Mouse (Mus musculus): ENCODE results near the gene Pter. TPM values are rescaled to one million over a fixed set of nuclear protein-coding genes. Genes with fewer than 3 reads are reported as not detected.

The Pter gene
- 13.0 and 15.3 TPM in 2 replicates for polyA plus RNA-seq (2015; fragmentation: Nextera tagmentation; extraction: Ambion mirVana)

DNA sequence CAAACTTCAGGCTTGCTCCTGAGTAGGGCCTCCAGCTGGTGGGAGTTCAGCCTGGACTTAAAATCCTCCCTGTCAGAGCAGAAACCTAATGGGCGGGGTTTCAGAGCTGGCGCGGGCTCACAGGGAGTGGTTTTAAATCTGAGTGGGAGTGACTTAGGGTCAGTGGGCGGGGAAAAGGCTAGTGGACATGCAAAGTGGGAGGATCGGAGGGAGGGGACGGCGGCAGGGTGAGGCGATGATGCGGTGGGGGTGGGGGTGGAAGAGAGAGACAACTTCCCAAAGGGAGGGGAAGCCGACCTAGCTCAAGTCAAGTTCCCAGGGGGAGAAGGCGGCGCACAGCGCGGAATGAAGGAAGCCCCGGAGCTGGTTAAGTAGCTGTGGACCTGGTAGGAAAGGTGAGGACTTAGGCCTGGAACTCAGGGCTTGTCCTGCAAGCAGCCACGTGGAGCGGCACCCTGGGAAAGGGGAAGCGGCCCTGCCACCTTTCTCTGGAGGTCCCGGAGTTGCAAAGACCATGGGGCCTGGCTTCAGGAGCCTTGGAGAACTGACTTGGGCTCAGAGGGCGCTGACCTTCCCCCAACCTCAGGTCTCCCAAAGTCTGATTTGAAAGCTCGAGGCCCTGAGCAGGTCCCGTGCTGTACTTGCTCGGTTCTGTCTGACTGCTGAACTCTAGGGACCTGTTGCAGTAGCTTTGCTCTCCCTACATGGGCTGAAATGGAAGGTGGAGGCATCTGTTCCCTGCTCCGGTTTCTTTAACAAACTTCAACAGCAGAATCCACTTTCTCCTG is at the start of gene Pter:
Gene Pter, plus strand, starts transcription at position 238 of the 788 bp plus-strand sequence.
- Histone ChIP-seq H3K4me2 (replicated peaks) (peak within 1 kb of the TSS; percentile 87), H3K9ac (peak within 1 kb of the TSS; percentile 74), H3K27ac (peak within 1 kb of the TSS; percentile 44), H3K27me3 (no peaks in the 10 kb centered on the region), H3K9me3 (no peaks in the 10 kb centered on the region), H3K4me1 (0 out of 2 replicates have a peak, but pooled peaks cover 7% of the 10 kb centered on the region), H3K4me3 (peak within 1 kb of the TSS; percentile 56), H3K36me3 (no peaks in the 10 kb centered on the region)
- peak; percentile 96 for ATAC-seq (ENCODE audit: low FRiP score, low read depth)
- WGBS = under 1% methylated on average over 23 of the region's 24 CpGs

DNA sequence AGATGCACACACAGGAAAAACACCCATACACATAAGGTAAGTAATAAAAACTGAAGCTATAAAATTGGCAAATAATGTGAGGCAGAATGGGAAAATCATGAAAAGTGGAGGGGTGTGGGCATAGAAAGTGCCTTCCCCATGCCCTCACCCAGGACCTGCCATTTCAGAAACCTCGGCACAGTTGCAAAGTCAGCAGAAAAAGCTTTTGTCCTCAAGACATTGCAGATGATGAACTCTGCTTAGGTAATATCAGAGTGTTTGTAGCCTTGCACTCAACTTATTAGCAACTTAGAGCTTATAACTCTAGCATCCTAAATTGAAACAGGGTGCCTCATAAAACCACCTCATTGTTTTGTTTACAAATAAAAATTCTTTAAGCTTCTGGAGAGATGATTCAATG is 49.6 kb upstream of the Pter start:
- H3K4me1 ChIP-seq = no peaks in the 10 kb centered on the region
- H3K36me3 ChIP-seq = no peaks in the 10 kb centered on the region
- H3K9me3 ChIP-seq = no peaks in the 10 kb centered on the region
- H3K27me3 ChIP-seq = no peaks in the 10 kb centered on the region
- H3K4me3 ChIP-seq = no peak overlapping the region
- 41% methylated on average over 1 of the region's 1 CpGs for WGBS
- no peak overlapping the region for H3K4me2 ChIP-seq (replicated peaks)
- ATAC-seq (ENCODE audit: low FRiP score, low read depth) = no peak
- no peak overlapping the region for H3K9ac ChIP-seq
- no peak overlapping the region for H3K27ac ChIP-seq

DNA sequence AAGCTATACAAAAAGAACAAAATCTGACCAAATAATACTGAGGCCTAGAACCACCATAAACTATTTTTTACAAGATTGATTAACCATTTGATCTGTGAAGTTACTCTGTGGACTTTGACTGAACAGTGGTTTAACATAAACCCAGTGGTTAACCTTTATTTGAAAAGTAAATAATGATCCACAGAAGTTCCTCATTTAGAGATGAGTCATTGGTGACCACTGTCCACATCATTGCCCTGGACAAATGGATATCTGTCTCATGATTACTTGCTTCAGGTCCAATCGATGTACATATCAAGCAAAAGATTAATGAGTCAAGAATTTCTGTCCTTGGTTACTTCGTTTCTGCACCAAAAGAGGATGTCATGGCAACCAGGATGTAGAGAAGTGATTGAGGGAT is 44.3 kb upstream of the Pter start:
- no peaks in the 10 kb centered on the region for H3K36me3 ChIP-seq
- no peak overlapping the region for H3K9ac ChIP-seq
- H3K27me3 ChIP-seq = no peaks in the 10 kb centered on the region
- no peak overlapping the region for H3K27ac ChIP-seq
- no peak overlapping the region for H3K4me2 ChIP-seq (replicated peaks)
- 73% methylated on average over 2 of the region's 2 CpGs for WGBS
- H3K4me1 ChIP-seq = no peaks in the 10 kb centered on the region
- ATAC-seq (ENCODE audit: low FRiP score, low read depth) = no peak
- no peaks in the 10 kb centered on the region for H3K9me3 ChIP-seq
- H3K4me3 ChIP-seq = no peak overlapping the region

DNA sequence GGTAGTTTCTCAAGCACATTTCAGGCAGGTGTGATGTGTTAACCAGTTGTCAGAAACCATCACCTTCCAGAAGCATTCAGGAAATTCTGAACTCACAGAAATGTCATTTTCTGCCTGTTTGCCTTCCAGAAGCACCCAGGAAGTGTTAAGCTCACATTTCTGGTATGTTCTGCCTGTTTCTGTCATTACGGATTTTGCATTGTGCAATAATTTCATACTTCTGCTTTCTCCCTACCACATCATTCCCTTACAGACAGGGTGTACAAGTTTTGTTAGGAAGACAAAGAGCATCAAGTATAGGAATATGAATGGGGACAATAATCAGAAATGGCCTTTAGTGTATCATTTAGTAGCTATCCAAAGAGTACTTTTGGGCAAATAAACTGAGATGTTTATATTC is 42.8 kb upstream of the Pter start:
- H3K27me3 ChIP-seq = no peaks in the 10 kb centered on the region
- 83% methylated on average over 1 of the region's 1 CpGs for WGBS
- no peaks in the 10 kb centered on the region for H3K9me3 ChIP-seq
- no peak overlapping the region for H3K4me3 ChIP-seq
- no peaks in the 10 kb centered on the region for H3K4me1 ChIP-seq
- no peak overlapping the region for H3K27ac ChIP-seq
- H3K36me3 ChIP-seq = no peaks in the 10 kb centered on the region
- H3K4me2 ChIP-seq (replicated peaks) = no peak overlapping the region
- no peak overlapping the region for H3K9ac ChIP-seq
- ATAC-seq (ENCODE audit: low FRiP score, low read depth) = no peak

DNA sequence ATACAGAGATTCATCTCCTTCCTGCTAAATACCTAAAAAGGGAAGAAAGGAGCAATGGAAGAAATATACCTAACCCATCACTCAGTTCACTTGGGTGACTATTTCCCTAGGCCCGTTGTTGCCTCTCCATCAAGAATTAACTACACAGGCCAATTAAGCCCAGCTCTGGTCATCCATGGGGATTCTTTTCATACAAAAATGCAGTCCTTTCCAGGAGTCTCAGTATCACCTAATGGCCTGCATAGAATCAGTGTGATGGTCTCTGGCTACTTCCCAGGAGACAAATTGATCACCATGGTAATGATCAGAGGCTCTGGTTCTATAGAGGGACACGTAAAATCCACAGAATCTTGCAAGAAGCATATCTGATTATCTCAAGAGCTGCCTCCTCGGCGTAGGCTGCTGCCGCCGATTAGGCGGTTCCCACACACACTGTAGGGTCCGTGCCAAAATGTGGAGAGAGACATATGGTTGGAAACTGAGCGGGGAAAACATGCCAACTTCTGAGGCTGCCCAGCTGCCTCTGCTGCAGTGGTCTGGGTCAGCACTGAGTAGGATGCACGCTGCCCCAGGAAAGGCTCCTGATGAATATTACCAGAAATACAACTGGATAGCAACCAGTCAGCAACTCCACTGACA is 40.4 kb upstream of the Pter start:
- Histone ChIP-seq H3K9ac (no peak overlapping the region), H3K4me3 (no peak overlapping the region), H3K9me3 (no peaks in the 10 kb centered on the region), H3K4me1 (no peaks in the 10 kb centered on the region), H3K36me3 (no peaks in the 10 kb centered on the region), H3K27ac (no peak overlapping the region), H3K27me3 (no peaks in the 10 kb centered on the region), H3K4me2 (replicated peaks) (no peak overlapping the region)
- 82% methylated on average over 10 of the region's 10 CpGs for WGBS
- no peak for ATAC-seq (ENCODE audit: low FRiP score, low read depth)

DNA sequence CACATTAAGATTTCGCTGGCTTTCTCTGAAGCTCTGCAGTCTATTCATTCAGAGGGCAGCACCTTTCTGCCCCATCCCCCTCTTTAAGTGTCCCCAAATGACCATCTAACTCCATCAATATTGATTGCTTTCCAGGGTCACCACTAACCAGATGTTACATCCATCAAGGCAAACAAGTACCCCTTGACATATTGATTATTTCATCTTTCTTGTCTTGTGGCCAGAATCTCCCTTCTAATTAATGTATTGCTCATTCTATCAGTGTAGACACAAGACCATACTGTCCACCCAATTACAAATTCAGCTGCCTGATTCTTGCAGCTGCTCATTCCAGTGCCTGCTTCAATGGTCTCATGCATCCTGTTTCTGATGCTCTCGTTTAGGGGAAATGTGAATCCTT is 36.8 kb upstream of the Pter start:
- no peaks in the 10 kb centered on the region for H3K27me3 ChIP-seq
- no peak overlapping the region for H3K4me3 ChIP-seq
- no peak overlapping the region for H3K4me2 ChIP-seq (replicated peaks)
- no peak for ATAC-seq (ENCODE audit: low FRiP score, low read depth)
- H3K9ac ChIP-seq = no peak overlapping the region
- H3K36me3 ChIP-seq = no peaks in the 10 kb centered on the region
- no peaks in the 10 kb centered on the region for H3K4me1 ChIP-seq
- no peaks in the 10 kb centered on the region for H3K9me3 ChIP-seq
- 63% methylated on average over 2 of the region's 2 CpGs for WGBS
- no peak overlapping the region for H3K27ac ChIP-seq

DNA sequence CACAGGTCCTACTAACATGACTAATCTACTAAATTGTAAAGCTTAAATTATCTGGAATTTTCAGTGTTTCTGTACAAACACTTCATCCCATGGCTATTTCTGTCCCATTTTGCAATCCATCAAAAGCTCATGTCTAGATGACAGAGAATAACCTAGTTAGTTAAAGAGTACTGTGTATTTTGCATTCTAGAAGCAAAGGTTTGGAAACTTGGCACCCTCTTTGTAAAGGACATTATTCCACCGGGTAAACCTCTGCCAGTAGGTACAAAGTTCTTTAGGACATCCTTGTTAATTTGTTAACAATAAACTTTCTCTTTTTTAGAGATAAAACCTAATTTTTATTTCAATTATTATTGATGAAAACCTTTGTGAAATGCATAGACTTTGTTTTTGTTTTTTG is 18.1 kb upstream of the Pter start:
- H3K27me3 ChIP-seq = no peaks in the 10 kb centered on the region
- no peak overlapping the region for H3K9ac ChIP-seq
- 93% methylated on average over 1 of the region's 1 CpGs for WGBS
- no peak overlapping the region for H3K4me2 ChIP-seq (replicated peaks)
- no peaks in the 10 kb centered on the region for H3K36me3 ChIP-seq
- no peak overlapping the region for H3K4me3 ChIP-seq
- no peaks in the 10 kb centered on the region for H3K4me1 ChIP-seq
- H3K27ac ChIP-seq = no peak overlapping the region
- no peak for ATAC-seq (ENCODE audit: low FRiP score, low read depth)
- no peaks in the 10 kb centered on the region for H3K9me3 ChIP-seq

DNA sequence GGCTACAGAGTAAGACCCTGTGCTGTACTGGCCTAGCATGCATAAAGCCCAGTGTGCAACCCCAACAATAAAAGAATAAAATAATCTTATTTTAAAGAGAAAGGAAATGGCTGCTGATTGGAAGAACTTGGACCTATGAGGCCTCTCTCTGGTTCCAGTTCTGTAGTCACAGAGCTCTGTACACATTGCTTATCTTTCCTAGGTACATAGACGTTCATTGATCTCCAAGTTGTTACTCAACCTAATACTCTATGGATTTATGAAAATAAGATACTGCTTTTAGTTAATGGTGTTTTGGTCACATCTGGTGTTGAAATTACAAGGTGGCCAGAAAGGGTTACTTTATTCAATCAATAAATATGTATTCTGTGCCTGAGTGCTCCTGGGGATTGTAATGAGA is 1.8 kb downstream of the Pter start:
- H3K9ac ChIP-seq = no peak overlapping the region
- no peak overlapping the region for H3K4me2 ChIP-seq (replicated peaks)
- H3K27me3 ChIP-seq = no peaks in the 10 kb centered on the region
- H3K27ac ChIP-seq = no peak overlapping the region
- ATAC-seq (ENCODE audit: low FRiP score, low read depth) = no peak
- H3K4me1 ChIP-seq = 0 out of 2 replicates have a peak, but pooled peaks cover 7% of the 10 kb centered on the region
- no peaks in the 10 kb centered on the region for H3K9me3 ChIP-seq
- WGBS = 93% methylated on average over 1 of the region's 1 CpGs
- H3K4me3 ChIP-seq = no peak overlapping the region
- H3K36me3 ChIP-seq = no peaks in the 10 kb centered on the region

DNA sequence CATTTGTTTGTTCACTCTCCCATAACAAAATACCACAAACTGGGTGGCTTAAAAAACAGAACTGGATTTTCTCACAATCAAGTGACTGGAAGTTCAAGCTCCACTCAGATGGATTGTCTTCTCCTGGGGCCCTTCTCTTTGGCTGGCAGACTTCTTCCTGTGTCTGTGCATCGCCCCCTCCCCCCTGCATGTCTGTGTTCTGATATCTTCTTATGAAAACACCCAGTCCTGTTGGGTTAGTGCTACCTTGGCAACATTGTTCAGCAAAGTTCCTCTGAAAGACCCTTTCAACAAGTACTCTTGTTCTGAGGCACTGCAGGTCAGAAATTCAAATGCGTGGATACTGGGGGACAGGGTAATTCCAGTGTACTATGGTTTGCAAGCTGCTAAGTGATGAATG is 6.5 kb downstream of the Pter start:
- no peak overlapping the region for H3K4me3 ChIP-seq
- H3K9me3 ChIP-seq = 0 out of 2 replicates have a peak, but pooled peaks cover 3% of the 10 kb centered on the region
- no peaks in the 10 kb centered on the region for H3K4me1 ChIP-seq
- H3K27ac ChIP-seq = no peak overlapping the region
- H3K9ac ChIP-seq = no peak overlapping the region
- no peak for ATAC-seq (ENCODE audit: low FRiP score, low read depth)
- no peak overlapping the region for H3K4me2 ChIP-seq (replicated peaks)
- no peaks in the 10 kb centered on the region for H3K27me3 ChIP-seq
- 80% methylated on average over 2 of the region's 2 CpGs for WGBS
- no peaks in the 10 kb centered on the region for H3K36me3 ChIP-seq

DNA sequence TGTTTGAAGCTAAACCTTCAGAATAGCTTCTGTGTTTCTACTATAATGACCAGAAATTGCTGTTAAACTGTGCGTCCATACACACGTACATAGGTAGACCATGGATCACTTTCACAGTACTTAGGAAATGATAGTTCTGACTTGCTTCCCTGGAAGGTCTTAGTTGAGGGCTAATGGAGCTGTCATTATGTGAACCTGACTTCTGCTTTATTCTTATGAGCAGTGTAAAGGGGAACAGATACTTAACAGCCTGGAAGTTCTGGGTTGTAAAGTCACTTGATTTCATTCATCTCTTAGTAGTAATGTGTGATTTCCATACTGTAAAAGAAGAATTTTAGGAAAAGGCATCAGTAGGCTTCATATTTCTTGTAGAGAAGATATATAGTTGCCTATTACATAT is 10.1 kb downstream of the Pter start:
- H3K4me1 ChIP-seq = no peaks in the 10 kb centered on the region
- H3K9me3 ChIP-seq = 0 out of 2 replicates have a peak, but pooled peaks cover 3% of the 10 kb centered on the region
- H3K27me3 ChIP-seq = no peaks in the 10 kb centered on the region
- ATAC-seq (ENCODE audit: low FRiP score, low read depth) = no peak
- no peak overlapping the region for H3K9ac ChIP-seq
- no peak overlapping the region for H3K4me2 ChIP-seq (replicated peaks)
- no peak overlapping the region for H3K27ac ChIP-seq
- WGBS = 90% methylated on average over 2 of the region's 2 CpGs
- no peak overlapping the region for H3K4me3 ChIP-seq
- no peaks in the 10 kb centered on the region for H3K36me3 ChIP-seq

DNA sequence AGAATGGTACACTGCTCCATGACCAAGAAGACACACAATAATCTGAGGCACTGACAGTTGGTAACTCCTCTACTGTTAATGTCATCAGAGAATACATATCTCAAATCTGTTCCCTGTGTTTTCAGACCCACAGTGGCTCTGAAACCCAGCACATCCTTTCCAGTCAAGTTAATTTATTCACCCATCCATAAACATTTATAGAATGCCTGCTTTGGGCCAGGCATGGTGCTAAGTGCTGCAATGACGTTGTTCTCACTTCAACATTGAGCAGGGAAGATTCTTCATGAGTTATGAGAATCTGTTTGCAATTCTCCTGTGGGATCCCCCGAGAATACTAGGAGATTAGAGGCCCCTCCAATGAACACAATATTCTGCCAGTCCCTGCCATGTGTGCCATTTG is 11.4 kb downstream of the Pter start:
- 52% methylated on average over 2 of the region's 2 CpGs for WGBS
- no peaks in the 10 kb centered on the region for H3K27me3 ChIP-seq

DNA sequence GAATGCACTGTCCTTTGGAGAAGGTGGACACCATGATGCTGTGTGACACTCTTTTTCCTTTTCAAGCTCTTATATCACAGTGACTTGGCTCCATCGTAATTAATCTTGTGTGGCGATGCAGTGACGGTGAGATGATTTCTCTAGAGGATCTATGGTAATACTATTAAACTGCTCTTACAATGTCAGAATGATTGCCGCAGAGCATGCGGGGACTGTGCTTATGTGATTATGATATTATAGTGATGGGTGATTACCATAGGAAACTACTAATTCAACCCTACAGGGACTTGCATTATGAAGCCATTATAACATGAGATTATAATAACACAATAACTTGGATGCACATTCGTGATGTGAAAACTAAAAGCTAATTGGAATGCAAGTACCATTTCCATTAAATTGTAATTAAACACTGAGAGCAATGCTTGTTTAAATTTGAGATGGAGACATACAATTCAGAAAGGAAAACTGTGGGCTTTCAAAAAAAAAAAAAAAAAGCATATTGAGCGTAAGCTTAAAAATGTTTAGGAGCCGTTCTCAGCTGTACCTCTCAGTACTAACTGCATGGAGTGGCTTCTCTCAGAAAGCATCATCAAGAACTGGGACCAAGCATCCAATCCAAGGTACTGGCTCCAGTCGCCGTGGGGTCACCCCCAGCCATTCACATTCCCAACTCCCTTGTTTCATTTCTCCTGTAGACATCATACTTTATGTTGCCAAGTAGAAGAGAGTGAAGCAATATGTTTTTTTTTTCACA is 13.8 kb downstream of the Pter start:
- no peaks in the 10 kb centered on the region for H3K27me3 ChIP-seq
- H3K27ac ChIP-seq = no peak overlapping the region
- no peaks in the 10 kb centered on the region for H3K4me1 ChIP-seq
- H3K36me3 ChIP-seq = no peaks in the 10 kb centered on the region
- no peak overlapping the region for H3K9ac ChIP-seq
- H3K4me2 ChIP-seq (replicated peaks) = no peak overlapping the region
- no peak for ATAC-seq (ENCODE audit: low FRiP score, low read depth)
- H3K9me3 ChIP-seq = no peaks in the 10 kb centered on the region
- 89% methylated on average over 10 of the region's 10 CpGs for WGBS
- H3K4me3 ChIP-seq = no peak overlapping the region

More for the DNA sequence above, 11.4 kb downstream of the Pter start:
- Histone ChIP-seq H3K4me3 (no peak overlapping the region), H3K4me2 (replicated peaks) (no peak overlapping the region), H3K36me3 (no peaks in the 10 kb centered on the region), H3K9ac (no peak overlapping the region), H3K4me1 (no peaks in the 10 kb centered on the region), H3K27ac (no peak overlapping the region), H3K9me3 (0 out of 2 replicates have a peak, but pooled peaks cover 3% of the 10 kb centered on the region)
- ATAC-seq (ENCODE audit: low FRiP score, low read depth) = no peak
